Mouse (Mus musculus): ENCODE data around the gene Tcf7l2. TPM values are rescaled to one million over a fixed set of nuclear protein-coding genes. Genes with fewer than 3 reads are reported as not detected.
A peak's percentile ranks its signal among the peaks of the same experiment; 100 is the strongest.

The Tcf7l2 gene
- polyA plus RNA-seq, 1 experiment from 2014 or later = 180 TPM

DNA sequence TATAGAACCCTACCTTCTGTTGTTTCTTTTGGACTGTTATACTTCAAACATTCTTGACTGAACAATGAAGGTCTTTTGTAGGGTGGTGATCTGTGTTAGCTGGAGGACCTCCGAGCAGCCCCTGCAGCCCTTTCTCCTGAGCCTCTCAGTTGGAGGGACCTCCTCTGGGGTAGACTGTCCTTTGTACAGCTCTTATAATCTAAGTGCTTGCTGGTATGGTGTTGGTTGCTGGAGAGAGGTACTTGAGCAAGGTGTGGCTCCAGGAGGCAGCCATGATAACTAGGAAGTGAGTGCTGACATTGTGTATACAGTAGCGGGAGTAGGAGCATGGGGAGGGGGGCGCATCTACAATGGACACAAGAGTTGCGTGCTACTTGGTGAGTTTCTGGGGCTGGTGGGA, 58.4 kb downstream of the Tcf7l2 start:
- Histone ChIP-seq H3K36me3 (peaks cover 20% of the 10 kb centered on the region; the same call in 1 of the 2 replicates), H3K27ac (no peak overlapping the region), H3K4me3 (no peak overlapping the region), H3K4me2 (replicated peaks) (no peak overlapping the region), H3K9me3 (no peaks in the 10 kb centered on the region), H3K27me3 (no peaks in the 10 kb centered on the region), H3K4me1 (peaks cover 65% of the 10 kb centered on the region), H3K9ac (no peak overlapping the region)
- no peak for ATAC-seq (ENCODE audit: low FRiP score, low read depth)
- WGBS = 91% methylated on average over 4 of the region's 4 CpGs

GRCm38 (mm10) chr19:55803121-55803520, 61.5 kb downstream of the Tcf7l2 start:
- H3K9ac ChIP-seq = no peak overlapping the region
- 78% methylated on average over 1 of the region's 1 CpGs for WGBS
- no peak overlapping the region for H3K4me3 ChIP-seq
- no peak for ATAC-seq (ENCODE audit: low FRiP score, low read depth)
- no peaks in the 10 kb centered on the region for H3K9me3 ChIP-seq
- H3K36me3 ChIP-seq = peaks cover 23% of the 10 kb centered on the region; the same call in 1 of the 2 replicates
- H3K27me3 ChIP-seq = no peaks in the 10 kb centered on the region
- no peak overlapping the region for H3K4me2 ChIP-seq (replicated peaks)
- no peak overlapping the region for H3K27ac ChIP-seq
- H3K4me1 ChIP-seq = peaks cover 64% of the 10 kb centered on the region

DNA sequence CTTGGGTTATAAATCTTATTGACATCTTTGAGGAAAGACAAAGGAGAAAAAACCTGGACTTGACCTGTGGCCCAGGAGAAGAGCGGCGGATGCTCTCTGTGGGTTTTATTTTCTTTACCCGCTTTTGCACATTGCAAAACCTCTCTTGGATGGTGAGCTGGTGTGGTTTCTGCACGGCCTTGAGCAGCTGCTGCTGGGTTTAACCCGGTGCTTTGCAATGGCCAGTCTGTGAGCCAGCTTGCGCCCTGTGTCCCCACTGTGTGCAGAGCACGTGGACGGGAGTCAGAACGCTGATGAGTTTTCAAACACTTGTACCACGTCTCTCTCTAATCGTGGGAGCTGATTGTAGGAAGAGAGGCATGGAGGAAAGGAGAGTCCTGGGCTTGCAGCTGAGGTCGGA, 62.2 kb downstream of the Tcf7l2 start:
- no peaks in the 10 kb centered on the region for H3K27me3 ChIP-seq
- H3K27ac ChIP-seq = no peak overlapping the region
- H3K4me2 ChIP-seq (replicated peaks) = no peak overlapping the region
- peaks cover 22% of the 10 kb centered on the region; the same call in 1 of the 2 replicates for H3K36me3 ChIP-seq
- peaks cover 60% of the 10 kb centered on the region for H3K4me1 ChIP-seq
- no peak overlapping the region for H3K9ac ChIP-seq
- no peaks in the 10 kb centered on the region for H3K9me3 ChIP-seq
- ATAC-seq (ENCODE audit: low FRiP score, low read depth) = no peak
- WGBS = 89% methylated on average over 12 of the region's 12 CpGs
- no peak overlapping the region for H3K4me3 ChIP-seq

- Histone ChIP-seq H3K4me3 (no peak overlapping the region), H3K9ac (no peak overlapping the region), H3K36me3 (peaks cover 26% of the 10 kb centered on the region), H3K27me3 (no peaks in the 10 kb centered on the region), H3K9me3 (no peaks in the 10 kb centered on the region), H3K27ac (no peak overlapping the region), H3K4me2 (replicated peaks) (no peak overlapping the region), H3K4me1 (peaks cover 69% of the 10 kb centered on the region)
- 71% methylated on average over 7 of the region's 7 CpGs for WGBS
- ATAC-seq (ENCODE audit: low FRiP score, low read depth) = no peak
Observed at GRCm38 (mm10) chr19:55804795-55805194, 63.2 kb downstream of the Tcf7l2 start.

GRCm38 (mm10) chr19:55806434-55807193, 65.0 kb downstream of the Tcf7l2 start:
- H3K4me2 ChIP-seq (replicated peaks) = peak overlapping the region; percentile 20
- H3K4me3 ChIP-seq = no peak overlapping the region
- 41% methylated on average over 12 of the region's 12 CpGs for WGBS
- peaks cover 22% of the 10 kb centered on the region for H3K36me3 ChIP-seq
- peak overlapping the region; percentile 22 for H3K27ac ChIP-seq
- ATAC-seq (ENCODE audit: low FRiP score, low read depth) = no peak
- H3K27me3 ChIP-seq = no peaks in the 10 kb centered on the region
- H3K9ac ChIP-seq = 0 out of 2 replicates have a peak overlapping the region, but pooled peaks have one; percentile 31
- peaks cover 81% of the 10 kb centered on the region for H3K4me1 ChIP-seq
- no peaks in the 10 kb centered on the region for H3K9me3 ChIP-seq

DNA sequence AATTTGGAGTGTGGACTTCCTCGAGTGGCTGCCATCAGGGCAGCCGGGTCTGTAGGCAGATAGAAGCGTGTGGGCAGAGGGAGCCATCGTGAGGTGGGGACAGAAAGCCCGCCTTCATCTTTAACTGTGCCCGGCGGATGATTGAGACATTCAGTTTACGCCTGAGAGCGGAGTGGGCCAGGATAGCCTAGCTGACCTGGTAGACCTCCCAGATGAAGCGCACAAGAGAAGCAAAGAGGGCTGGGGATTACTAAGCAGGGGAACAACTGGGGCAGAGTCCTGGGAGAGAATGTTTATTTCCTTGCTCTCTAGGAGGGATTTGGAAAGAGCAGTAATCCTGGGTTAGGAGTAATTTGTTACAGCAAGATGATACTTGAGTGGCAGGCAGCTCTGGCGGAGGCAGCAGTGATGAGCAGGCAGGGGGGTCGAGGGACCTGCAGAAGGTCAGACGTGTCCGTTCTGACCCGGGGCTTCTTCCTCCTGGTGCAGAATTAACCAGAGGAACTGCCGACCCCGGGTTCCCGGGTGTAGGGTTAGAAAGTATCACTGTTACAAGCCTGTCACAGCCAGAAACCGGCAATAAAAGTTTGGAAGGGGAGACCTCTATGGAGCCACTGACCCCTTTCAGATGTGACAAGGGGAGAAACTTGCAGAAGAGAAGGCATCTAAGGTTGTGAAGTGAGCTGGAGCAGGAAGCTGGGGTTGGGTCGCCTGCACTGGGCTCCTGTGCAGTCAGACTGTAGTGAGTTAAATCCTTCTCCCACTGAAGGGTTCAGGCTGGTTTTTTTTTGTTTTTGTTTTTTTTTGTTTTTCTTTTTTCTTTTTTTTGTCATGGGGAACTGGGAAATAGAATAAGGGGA, 65.8 kb downstream of the Tcf7l2 start:
- peak overlapping the region; percentile 22 for H3K27ac ChIP-seq
- no peaks in the 10 kb centered on the region for H3K27me3 ChIP-seq
- H3K4me1 ChIP-seq = peaks cover 79% of the 10 kb centered on the region
- no peak overlapping the region for H3K4me3 ChIP-seq
- no peak for ATAC-seq (ENCODE audit: low FRiP score, low read depth)
- H3K9me3 ChIP-seq = no peaks in the 10 kb centered on the region
- peaks cover 17% of the 10 kb centered on the region for H3K36me3 ChIP-seq
- peak overlapping the region; percentile 20 for H3K4me2 ChIP-seq (replicated peaks)
- 15% methylated on average over 20 of the region's 20 CpGs for WGBS
- 0 out of 2 replicates have a peak overlapping the region, but pooled peaks have one; percentile 31 for H3K9ac ChIP-seq

DNA sequence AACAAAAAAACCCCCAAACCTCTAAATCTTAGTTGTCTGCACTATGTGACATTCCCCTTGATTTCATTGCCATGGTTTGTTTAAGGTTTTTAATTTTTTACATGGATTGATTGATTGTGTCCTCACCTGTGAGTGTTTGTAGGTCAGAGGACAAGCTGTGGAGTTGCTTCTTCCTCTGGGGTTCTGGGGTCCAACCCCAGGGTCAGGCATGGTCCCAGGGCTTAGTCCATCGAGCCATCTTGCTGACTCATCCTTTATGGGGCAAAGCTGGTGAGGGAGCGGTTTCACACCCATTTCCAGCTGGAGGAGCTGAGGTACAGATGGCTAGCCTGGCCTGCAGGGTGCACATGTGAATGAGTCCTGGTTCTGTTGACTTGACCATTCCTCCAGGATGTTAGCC, 66.7 kb downstream of the Tcf7l2 start:
- no peak for ATAC-seq (ENCODE audit: low FRiP score, low read depth)
- Histone ChIP-seq H3K27ac (no peak overlapping the region), H3K36me3 (peaks cover 15% of the 10 kb centered on the region), H3K4me3 (no peak overlapping the region), H3K4me1 (peaks cover 82% of the 10 kb centered on the region), H3K4me2 (replicated peaks) (no peak overlapping the region), H3K27me3 (no peaks in the 10 kb centered on the region), H3K9ac (no peak overlapping the region), H3K9me3 (no peaks in the 10 kb centered on the region)
- 61% methylated on average over 2 of the region's 2 CpGs for WGBS

GRCm38 (mm10) chr19:55809539-55809938, 67.9 kb downstream of the Tcf7l2 start:
- H3K4me2 ChIP-seq (replicated peaks) = no peak overlapping the region
- ATAC-seq (ENCODE audit: low FRiP score, low read depth) = no peak
- no peak overlapping the region for H3K9ac ChIP-seq
- no peaks in the 10 kb centered on the region for H3K9me3 ChIP-seq
- H3K27me3 ChIP-seq = no peaks in the 10 kb centered on the region
- peaks cover 85% of the 10 kb centered on the region for H3K4me1 ChIP-seq
- WGBS = 38% methylated on average over 4 of the region's 4 CpGs
- no peak overlapping the region for H3K27ac ChIP-seq
- peaks cover 14% of the 10 kb centered on the region for H3K36me3 ChIP-seq
- no peak overlapping the region for H3K4me3 ChIP-seq

- ATAC-seq (ENCODE audit: low FRiP score, low read depth) = no peak
- Histone ChIP-seq H3K4me3 (no peak overlapping the region), H3K4me2 (replicated peaks) (no peak overlapping the region), H3K9ac (no peak overlapping the region), H3K27ac (no peak overlapping the region), H3K36me3 (peaks cover 5% of the 10 kb centered on the region; the same call in 1 of the 2 replicates), H3K9me3 (no peaks in the 10 kb centered on the region), H3K4me1 (peaks cover 86% of the 10 kb centered on the region), H3K27me3 (no peaks in the 10 kb centered on the region)
Observed at GRCm38 (mm10) chr19:55812236-55812635, 70.6 kb downstream of the Tcf7l2 start.

DNA sequence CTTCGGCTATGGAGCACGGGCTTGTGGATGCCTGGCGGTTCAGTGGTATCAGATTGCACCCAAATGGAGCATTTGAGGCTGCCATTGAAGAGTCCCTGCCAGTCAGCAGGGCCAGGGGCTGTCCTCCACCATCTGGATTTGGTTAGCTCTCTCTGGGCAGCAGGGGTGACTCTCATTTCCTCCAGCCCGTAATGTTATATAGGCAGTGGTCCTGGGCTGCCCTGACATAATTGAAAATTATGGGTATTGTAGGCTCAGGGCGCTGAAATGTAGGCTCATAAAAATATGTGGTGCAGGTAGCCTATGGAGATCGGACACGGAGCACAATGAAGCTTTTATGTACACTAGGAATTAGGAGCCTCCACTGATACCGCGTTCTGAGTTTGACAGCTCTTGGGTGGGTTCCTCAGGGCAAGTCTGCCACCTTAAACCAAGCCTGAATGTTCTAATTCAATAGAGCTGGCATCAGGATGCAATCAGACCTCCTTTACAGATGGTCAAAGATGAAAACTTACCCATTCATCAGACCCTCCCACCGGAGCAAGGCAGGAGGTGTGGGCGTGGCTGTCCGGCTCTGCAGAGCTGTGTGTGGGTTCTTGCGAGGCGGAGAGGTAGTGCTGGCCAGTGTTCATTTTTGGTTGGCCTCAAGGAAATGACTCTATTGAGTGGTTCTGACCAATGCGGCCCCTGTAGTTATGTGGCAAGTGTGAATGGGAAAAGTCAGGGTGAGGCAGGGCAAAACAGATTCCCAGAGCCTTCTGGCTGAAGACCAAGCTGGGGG, 73.6 kb downstream of the Tcf7l2 start:
- peaks cover 24% of the 10 kb centered on the region for H3K36me3 ChIP-seq

GRCm38 (mm10) chr19:55816974-55817373, 75.4 kb downstream of the Tcf7l2 start:
- H3K4me2 ChIP-seq (replicated peaks) = no peak overlapping the region
- H3K9me3 ChIP-seq = no peaks in the 10 kb centered on the region
- WGBS = 60% methylated on average over 7 of the region's 7 CpGs
- H3K4me3 ChIP-seq = no peak overlapping the region
- no peak overlapping the region for H3K9ac ChIP-seq
- H3K36me3 ChIP-seq = peaks cover 38% of the 10 kb centered on the region
- no peak overlapping the region; the same call in 1 of the 2 replicates for H3K27ac ChIP-seq
- no peak for ATAC-seq (ENCODE audit: low FRiP score, low read depth)
- H3K4me1 ChIP-seq = peaks cover 82% of the 10 kb centered on the region
- H3K27me3 ChIP-seq = no peaks in the 10 kb centered on the region

More for the DNA sequence above, 73.6 kb downstream of the Tcf7l2 start:
- peaks cover 83% of the 10 kb centered on the region for H3K4me1 ChIP-seq
- H3K27ac ChIP-seq = peak overlapping the region; percentile 69
- peak overlapping the region; percentile 49 for H3K4me2 ChIP-seq (replicated peaks)
- WGBS = 12% methylated on average over 15 of the region's 15 CpGs
- H3K9me3 ChIP-seq = no peaks in the 10 kb centered on the region
- H3K27me3 ChIP-seq = no peaks in the 10 kb centered on the region
- peak; percentile 89 for ATAC-seq (ENCODE audit: low FRiP score, low read depth)
- no peak overlapping the region; the same call in 1 of the 2 replicates for H3K4me3 ChIP-seq
- H3K9ac ChIP-seq = 0 out of 2 replicates have a peak overlapping the region, but pooled peaks have one; percentile 4
